Mouse (Mus musculus) retina, postnatal 1 day (tissue): ENCODE measurements around the gene Rarres2.

Experiments used
- DNase-seq: peaks from one replicate; pipeline ENCODE4 v3.0.0-alpha.2; 2012

Gene Rarres2

DNA sequence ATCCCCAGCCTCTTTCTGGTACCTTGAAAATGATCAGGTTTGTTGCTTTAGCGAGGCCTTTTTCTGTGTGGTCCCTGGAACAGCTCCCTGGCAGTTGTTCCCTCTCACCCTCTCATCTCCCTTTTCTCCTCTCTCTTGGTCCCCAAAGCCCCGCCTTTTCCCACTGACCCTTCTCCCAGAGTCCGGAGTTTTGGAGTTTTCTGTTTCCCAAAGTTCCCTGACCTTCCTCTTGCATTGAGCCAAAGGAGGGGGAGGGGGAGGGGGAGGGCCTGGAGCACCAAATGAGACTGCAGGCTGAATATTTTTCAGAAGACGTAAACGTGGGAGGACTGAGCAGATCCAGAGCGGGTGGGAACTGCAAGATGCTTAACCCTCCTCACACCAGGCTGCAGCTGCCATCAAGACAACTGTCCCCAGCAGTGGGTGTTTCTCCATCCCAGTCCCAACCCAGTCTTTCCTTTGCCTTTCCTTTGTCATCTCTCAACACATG, at the start of gene Rarres2:
Gene Rarres2, minus strand, starts transcription at position 218 of the 490 bp plus-strand sequence.
- DNase-seq: no peak

DNA sequence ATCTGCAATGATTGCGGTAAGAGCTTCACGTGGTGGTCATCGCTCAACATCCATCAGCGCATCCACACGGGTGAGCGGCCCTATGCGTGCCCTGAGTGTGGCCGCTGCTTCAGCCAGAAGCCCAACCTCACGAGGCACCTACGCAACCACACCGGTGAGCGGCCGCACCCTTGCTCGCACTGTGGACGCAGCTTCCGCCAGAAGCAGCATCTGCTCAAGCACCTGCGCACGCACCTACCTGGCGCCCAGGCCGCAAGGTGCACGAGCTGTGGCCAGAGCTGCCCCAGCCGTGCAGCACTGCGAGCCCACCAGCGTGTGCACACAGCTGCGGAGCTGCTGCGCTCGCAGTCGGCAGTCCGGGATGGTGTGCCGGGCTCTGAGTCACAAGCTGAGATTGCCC, 47.4 kb upstream of the Rarres2 start:
- DNase-seq: no peak

DNA sequence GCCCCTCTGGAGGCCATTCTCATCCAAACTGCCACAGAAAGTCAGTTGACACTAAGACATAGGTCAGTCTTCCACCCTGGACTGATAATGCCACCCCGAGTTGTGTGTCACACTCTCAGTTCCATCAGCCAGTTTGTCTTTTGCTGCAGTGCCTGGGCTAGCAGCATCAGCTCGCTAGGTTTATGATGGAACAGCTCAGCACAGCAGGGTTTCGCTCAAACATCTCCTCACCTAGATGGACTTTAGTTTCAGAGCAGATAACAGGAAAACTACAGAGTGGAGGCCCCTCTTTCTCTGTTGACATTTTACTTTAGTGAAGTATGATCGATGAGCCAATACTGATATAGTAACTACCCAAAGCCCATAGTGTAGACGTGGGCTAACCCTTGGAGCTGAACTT, 42.2 kb upstream of the Rarres2 start:
- DNase-seq: no peak

DNA sequence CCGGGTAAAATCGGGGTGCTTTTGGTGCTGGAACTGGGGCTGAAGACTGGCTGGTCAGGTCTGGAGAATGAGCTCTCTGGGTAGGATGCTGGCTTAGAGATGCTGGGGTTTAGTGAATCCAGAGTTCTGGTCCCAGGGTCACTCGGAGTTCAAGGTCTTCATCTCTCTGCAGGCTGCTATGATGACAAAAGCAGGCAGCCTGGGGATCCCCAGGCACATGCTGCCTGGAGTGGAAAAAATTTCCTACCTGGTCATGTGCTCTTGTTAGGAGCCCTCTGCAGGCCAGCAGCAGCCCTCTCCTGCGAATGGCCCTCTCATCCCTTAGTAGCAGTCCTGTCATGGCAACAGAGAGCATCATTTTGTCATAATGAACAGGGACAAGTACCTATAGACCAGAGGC, 40.9 kb upstream of the Rarres2 start:
- no peak for DNase-seq

DNA sequence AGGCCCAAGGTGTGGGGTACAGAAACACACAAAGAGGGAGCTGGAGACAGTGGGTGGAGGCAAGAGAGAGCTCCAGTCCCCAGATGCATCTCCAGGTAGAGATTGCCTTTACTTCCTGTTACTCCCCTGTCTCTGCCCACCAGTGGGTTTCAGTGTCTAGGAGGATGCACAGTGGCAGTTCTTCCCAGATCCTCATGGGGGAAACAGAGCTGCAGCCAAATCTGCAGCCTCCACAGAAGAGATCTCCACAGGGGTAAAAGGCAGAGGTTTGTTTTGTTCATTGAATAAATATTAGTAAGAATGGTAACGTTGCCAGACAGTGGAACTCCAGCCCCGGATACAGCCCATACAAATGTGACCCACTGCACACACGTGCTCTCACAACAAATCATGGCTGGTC, 38.1 kb upstream of the Rarres2 start:
- no peak for DNase-seq

DNA sequence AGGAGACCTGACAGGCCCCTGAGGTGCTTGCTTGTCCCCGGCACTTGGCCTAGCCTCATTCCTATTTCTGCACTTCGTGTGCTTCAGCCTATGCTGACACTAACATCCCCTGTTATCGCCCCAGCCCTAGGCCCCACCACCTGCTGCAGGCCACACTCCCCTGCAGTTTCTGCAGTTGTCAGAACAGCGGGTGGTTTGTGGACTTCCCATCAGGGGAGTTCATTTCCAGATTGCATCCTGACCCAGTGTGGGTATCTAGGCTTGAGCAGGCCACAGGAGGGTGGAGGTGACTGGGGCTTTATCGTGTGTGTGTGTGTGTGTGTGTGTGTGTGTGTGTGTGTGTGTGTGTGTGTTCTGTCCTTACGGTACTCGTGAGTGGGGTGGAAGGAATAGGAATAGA, 36.9 kb upstream of the Rarres2 start:
- DNase-seq: no peak

DNA sequence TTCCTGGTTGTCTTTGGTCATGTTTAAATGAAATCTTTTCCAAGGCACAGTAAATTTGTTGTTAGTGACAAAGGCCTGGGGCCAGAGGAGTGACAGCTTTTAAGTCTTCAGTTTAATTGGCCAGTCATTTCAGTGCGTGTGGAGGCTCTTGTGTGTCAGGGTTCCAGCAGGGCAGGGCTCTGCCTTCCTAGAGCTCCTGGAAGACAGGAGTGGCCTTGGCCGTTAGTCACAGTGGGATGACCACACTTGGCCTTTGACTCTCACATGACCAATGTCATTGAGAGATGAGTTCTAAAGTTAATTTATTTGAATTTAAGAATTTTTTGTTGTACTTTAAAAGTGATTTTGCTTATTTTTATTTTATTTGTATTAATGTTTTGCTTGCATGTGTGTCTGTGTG, 35.5 kb upstream of the Rarres2 start:
- no peak for DNase-seq

DNA sequence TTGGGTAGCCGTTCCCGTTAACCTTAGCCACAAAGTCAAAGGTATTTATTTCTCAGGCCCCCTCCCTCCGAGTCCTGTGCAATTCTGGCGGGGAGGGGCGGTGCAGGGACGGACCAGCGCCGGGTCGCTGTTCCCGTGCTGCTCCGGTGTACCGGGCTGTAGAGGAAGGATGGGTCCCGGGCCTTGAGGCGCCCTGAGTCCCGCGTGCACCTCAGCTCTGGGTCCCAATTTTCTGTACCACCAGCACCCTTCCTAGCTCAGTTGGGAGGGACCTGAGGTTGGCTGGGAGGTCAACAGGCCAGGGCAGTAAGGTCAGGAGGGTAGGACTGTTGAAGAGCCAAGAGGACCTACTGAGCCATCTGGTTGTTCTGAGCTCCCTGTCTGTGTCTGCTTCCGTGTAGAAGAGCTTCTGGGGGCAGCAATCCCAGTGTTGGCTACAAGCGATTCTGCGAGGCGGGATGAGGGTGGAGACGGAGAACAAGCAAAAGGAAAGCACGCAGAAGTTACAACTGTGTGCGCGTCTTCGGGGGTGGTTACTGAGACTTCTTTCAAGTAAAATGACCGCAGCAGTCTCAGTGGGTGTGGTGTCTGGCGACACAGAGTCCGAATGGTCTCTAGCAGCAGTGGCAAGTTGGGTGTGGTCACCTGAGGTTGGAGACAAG, 29.6 kb upstream of the Rarres2 start:
- DNase-seq: no peak

DNA sequence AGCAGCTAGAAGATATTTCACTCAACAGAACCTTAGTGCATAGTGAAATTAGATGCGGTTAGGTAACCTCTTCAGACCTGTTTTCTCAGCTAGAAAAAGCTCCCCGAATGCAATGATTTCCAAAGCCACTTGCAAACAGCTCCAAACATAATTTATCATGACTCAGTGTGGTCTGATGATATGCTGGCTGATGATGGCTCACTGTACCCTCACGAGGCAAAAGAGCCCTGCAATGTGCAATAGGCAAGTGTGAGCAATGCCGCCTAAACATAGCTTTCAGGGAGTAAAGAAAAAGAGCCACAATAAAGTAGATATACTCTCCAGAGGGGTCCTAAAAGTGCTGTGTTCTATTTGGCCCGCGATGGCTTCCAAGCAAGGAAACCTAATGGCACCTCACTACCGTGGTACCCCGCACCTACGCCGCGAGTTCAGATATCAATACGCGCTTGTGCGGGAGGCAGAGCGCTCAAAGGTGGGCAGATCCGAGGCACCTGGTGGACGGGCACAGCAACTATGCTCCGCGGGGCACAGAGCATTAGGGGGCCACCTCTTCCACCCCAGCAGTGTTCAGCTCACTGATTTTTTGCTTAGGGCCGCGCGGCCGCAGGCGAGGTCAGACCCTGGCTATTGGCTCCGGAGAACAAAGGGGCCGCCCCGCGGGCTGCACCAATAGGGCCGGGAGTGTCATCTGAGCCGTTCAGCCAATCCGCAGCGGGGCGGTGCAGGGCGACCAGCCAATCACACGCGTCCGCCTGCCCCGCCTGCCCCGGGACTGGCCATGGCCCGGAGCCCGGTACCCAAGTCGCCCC, 28.9 kb upstream of the Rarres2 start, which contains the start of gene Zfp775:
Gene Zfp775, plus strand, starts transcription at position 793 of the 809 bp plus-strand sequence.
- DNase-seq: peak; percentile 96

DNA sequence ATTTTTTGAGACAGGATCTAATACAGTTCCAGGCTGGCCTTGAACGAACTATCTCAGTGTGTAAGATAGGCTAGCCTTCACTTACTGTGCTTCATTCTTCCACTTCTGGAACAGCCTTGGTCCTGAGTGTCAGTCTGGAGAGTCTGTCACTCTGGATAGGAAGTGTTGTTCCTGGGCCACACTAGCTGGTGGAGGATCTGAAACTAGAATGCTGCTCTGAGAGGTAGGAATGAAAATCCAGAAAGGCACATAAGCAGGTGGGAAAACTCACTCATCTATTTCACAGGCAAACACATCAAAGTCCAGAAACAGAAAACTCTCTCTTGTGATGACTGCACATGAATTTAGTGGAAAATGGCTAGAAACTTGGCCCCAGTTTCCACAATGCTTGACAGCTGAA, 28.0 kb upstream of the Rarres2 start:
- no peak for DNase-seq

DNA sequence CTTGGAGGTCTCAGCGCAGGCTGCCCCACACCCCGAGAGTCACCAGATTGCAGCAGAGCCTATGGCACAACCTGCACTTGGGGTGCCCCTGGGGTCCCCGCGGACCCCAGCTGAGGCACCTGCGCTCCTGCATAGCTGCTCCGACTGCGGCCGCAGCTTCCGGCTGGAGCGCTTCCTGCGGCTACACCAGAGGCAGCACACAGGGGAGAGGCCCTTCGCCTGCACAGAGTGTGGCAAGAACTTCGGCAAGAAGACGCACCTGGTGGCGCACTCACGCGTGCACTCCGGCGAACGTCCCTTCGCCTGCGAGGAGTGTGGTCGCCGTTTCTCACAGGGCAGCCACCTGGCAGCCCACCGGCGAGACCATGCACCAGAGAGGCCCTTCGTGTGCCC, 24.6 kb upstream of the Rarres2 start:
- no peak for DNase-seq

DNA sequence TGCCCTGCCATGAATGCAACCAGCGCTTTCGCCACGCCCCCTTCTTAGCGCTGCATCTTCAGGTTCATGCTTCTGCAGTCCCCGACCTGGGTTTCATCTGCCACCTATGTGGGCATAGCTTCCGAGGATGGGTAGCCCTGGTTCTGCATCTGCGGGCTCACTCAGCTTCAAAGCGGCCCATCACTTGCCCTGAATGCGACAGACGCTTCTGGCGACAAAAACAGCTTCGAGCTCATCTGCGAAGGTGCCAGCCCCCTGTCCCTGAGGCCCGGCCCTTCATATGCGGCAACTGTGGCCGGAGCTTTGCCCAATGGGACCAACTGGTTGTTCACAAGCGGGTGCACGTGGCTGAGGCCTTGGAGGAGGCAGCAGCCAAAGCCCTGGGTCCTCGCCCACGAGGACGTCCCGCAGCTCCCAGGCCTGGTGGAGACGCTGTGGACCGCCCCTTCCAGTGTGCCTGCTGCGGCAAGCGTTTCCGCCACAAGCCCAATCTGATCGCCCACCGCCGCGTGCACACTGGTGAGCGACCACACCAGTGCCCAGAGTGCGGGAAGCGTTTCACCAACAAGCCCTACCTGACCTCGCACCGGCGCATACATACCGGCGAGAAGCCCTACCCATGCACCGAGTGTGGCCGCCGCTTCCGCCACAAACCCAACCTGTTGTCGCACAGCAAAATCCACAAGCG, 24.1 kb upstream of the Rarres2 start:
- DNase-seq: no peak

DNA sequence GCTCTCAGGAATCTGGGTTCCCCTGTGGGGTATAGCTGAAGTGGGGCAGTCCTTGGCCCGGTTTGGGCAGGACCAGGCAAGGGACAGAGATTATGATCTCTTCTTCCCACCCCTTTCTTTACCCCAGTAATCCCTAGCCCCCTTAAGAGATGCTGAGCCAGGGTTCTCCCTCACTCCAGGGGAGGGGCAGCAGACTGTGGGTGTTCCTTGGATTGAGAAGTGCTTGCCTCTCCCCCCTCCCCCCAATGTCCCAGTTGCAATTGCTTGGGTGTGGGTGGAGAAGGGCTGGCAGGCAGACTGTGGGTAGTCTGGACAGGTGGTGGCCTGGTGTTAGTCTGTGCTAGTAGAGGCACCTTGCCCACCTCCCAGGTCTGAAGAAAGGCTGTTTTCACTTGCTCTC, 22.7 kb upstream of the Rarres2 start:
- DNase-seq: no peak

DNA sequence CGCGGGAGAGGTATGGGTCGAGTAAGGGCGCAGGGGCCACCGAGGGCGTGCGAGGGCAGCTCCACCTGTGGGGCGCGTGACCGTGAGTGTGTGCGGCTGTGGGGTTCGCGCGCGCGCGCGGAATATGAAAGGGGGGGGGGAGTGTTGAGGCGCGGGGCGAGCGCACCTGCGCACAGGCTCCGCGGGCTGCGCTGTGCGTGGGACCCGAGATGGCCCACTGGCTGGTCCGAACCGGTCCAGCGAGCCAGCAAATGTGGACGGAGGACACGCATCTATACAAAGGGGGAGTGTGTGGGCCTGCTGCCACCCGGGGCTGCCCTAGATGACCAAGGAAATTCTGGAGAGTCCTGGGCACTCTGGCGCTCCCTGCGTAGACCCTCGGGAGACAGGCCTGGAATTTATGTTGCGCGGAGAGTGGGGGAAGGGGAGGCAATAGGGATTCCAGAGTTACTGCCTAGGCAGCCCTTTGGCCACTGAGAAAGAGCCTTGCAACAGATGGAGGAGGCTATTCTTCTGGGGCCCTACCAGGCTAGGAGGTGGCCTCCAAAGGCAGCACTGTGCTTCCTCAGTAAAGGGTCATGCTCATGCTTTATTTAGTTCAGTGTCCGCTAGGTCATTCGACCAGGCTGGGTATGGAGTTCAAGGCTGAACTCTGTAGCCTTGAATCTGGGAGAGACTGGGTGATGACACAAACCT, 21.6 kb upstream of the Rarres2 start:
- DNase-seq: peak; percentile 77

DNA sequence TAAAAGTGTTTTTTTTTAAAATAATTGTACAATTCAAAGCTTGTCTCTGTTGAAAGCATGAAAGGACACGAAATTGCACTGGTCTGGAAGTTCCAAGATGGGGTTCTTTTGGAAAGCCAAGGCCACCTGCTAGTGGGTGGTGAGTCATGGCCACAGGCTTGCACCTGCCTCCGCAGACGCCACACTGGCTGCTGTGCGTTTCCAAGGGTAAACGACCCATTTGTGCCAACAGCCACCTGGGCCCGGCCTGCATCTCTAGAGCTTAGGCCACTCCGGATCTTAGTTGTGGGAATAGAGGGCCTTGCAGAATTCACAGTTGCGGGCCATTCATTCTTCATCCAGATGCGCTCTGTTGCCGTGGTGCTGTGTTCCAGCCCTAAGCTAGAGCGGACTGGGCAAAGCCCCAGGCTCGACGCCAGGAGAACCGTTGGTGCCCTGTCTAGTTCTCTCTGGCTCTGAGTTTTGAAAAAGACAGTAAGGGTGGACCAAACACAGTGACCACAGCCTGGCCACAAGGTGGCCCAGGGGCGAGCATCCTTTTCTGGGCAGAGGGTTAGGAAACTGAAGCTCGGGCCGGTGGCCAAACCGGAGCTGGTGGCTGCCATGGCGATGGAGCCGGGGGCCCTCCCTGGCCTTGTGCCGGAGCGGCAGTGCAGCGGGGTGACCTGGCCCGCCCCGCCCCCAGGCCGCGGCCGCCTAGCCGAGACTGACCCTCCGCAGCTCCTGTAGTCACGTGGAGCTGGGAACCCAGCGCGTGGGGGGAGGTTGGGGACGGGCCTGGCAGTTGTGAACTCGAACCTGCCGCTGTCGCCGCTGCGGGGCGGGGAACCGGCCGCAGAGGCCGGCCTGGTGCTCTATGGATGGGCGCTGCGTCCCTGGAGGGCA, 20.8 kb upstream of the Rarres2 start, which contains the start of the genes Repin1 and Gm44965:
Gene Repin1, plus strand, starts transcription at position 726 of the 885 bp plus-strand sequence.
Gene Gm44965, plus strand, starts transcription at position 784 of the 885 bp plus-strand sequence.
- DNase-seq: peak; percentile 97

DNA sequence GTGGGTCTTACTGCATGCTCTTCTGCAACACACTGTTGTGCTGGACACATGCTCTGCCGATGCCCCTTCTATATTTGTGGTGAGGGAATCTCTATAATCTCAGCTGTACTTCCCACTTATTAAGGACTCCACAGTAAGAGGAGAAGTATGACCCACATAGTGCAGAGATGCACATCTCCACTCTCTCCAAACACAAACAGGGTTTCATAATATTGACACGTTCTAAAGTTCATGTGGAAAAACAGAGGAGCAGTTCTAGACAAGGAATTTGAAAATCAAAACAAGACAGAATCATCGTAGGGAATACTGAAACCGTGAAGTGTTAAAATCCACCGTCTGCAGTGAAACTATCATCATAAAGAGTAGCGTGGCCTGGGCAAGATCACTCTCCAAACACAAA, 19.3 kb upstream of the Rarres2 start:
- no peak for DNase-seq

DNA sequence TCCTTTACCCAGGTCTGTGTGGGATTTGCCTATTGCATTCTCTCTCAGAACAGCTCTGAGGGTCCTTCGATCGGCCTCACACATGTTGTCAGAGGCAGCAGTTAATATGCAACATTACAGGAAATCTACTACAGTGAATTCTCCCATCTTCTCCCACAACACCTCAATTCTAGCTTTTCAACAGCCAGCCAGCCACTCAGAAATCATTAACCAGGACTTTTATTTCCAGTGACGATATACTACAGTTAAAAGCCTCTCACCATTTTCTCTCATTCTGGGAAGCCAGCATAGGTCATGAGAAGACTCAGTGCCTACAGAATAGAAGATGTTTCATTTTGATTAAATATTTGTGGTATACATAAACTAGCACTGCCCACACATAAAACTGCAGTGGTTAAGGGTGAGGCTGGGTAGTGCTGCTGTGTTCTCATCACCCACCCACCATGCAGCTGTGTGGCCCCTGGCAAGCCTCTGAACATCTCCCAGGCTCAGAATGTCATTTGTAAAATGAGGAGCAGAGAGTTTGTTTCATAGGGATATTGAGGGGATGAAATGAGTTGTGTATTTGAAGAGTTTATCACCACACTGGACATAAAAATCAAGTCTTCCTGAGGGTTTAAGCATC, 18.7 kb upstream of the Rarres2 start:
- no peak for DNase-seq

DNA sequence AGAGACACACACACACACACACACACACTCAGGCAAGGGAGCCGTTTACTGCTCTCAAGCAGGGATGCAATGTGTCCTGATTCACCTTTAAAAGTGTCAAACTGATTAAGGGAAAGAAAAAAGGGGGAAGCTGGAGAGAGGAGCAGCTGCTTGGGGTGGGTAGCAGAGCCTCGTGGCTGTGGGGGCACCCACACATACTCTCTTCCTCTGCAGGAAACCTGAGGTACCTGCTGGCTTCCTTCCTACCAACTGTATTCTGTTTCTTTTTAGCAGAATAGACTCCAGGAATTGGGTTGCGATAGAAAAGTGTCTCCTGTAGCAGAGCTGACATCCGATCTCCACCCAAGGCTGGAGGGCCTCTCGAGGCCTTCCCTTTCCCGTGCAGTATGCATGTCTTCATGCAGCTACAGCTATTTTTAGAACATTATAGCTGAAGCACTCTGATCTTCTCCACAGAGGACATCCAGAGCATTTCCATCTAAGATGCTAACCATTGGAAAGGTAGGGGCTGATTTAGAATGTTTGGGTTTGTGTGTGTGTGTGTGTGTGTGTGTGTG, 16.7 kb upstream of the Rarres2 start, which contains the start of gene Gm45021:
Gene Gm45021, plus strand, starts transcription at position 417 of the 557 bp plus-strand sequence.
- no peak for DNase-seq

DNA sequence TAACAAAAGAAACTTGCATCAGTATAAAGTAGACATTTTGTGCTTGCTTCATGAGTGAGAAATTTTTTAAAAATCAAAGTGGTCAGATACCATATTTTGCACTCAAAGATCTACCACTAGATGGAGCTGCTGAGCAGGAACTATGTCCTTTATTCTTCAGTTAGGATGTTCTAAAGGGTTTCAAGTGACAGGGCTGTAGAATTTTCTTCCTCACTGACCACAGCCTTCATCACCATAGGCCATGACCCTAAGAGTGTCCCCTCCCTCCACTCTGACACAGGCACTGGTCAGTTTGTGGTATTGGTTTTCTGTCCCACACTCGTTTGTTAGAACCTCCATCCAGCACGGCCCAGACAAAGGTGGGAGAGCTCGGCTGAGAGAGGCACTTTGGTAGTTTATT, 9.4 kb upstream of the Rarres2 start:
- DNase-seq: peak; percentile 75

DNA sequence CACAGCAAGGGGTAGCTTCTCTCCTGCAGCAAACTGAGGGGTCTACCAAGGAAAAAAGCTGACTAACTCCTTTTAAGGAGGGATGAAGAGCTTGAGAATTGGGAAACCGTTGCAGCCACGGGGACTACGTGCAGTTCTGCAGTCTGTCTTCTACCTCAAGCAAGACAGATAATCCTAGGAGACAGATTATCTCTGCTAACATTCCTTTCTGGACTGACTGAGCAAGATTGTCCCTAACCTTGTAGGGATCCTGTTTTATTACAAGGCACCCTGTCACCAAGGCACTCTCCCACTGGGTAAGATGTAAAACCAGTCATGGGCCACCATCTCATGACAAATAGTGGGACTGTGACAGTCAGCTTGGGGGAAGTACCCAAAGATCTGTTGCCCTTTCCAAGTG, 8.7 kb upstream of the Rarres2 start:
- no peak for DNase-seq

DNA sequence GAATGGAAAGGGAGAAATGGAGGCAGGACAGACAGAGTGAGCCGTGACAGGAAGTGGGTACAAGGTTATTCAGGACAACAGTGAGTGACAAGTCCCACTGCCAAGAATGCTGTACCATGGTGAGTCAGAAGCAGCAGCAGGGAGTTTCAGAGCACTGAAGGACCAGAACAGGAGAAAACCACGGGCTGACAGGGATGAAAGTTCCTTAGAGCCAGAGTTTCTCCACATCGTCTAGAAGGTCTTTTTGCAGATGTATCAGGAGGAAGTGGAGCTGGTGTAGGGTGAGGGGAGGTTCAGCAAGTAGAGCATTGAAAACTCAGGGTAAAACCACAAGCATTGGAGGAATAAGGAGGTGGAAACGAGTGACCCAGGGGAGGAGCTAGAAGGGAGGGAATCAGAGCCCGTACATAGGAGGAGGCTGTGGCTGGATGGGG, 6.6 kb upstream of the Rarres2 start:
- no peak for DNase-seq
